Mouse (Mus musculus): ENCODE measurements around the gene Pde10a. TPM values are rescaled to one million over a fixed set of nuclear protein-coding genes. Genes with fewer than 3 reads are reported as not detected.
A peak's percentile ranks its signal among the peaks of the same experiment; 100 is the strongest.

Gene Pde10a
- total RNA-seq, 2 experiments from 2014 or later: 2.5 to 4.5 TPM

DNA sequence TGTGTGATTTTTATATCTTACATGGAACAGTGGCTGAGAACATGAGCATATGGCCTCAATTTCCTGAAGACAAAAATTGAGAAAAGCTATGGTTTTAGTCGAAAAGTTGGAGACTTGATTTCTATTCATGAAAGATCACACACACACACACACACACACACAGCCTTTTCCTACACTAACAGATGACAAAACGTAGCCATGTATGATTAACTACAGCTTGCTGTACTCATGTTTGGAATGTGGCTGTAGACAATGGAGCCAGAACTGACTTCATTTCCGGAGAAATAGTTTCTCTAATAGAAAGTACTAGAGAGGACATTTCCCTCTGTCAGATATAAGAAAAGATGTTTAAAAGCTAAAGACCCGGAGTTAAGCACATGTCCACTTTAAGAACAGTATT, 334.3 kb downstream of the Pde10a start:
- DNase-seq (ENCODE audit: low spot score): no peak
- intact Hi-C loops (cut with DNase I): loop anchor here (5.0 kb wide), 1 partner anchor 52 kb away; no protein-coding TSS in a partner anchor

DNA sequence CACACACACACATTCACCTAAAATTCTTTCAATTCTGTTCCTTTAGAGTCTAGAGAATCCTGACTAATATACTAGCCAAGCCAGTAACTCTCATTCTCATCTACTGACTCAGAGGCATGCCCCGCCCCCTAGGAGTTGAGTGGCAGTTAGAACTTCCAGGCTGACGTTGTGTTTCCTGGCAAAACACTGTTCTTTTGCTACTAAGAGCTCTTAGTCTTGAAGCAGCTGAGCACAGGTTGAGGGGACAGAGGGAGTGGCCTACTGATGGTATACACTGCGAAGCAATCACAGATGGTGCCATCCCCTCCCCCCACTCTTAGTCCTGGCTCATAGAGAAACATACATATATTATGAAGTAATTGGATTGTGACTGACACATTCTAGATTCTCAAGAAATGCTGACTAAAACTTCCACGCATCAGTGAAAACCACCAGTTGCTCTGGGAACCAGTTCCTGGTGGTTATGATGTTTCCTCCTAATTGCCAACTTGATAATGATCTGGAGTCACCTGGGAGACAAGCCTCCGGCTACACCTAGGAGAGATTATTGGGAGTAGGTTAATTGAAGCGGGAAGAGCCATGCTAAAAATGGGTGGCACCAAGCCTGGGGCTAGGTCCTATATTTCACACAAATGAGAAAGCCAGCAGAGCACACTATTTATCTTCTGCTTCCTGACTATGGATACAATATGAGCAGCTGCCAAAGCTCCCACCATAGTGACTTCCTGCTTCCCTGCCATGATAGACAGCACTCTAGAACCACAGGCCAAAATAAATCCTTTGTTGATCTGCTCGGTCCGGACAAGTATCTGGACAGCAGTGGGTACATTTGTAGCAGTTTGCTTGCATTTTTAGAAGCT, 339.7 kb downstream of the Pde10a start:
- intact Hi-C loops (cut with DNase I): no loop called here
- DNase-seq (ENCODE audit: low spot score): no peak

DNA sequence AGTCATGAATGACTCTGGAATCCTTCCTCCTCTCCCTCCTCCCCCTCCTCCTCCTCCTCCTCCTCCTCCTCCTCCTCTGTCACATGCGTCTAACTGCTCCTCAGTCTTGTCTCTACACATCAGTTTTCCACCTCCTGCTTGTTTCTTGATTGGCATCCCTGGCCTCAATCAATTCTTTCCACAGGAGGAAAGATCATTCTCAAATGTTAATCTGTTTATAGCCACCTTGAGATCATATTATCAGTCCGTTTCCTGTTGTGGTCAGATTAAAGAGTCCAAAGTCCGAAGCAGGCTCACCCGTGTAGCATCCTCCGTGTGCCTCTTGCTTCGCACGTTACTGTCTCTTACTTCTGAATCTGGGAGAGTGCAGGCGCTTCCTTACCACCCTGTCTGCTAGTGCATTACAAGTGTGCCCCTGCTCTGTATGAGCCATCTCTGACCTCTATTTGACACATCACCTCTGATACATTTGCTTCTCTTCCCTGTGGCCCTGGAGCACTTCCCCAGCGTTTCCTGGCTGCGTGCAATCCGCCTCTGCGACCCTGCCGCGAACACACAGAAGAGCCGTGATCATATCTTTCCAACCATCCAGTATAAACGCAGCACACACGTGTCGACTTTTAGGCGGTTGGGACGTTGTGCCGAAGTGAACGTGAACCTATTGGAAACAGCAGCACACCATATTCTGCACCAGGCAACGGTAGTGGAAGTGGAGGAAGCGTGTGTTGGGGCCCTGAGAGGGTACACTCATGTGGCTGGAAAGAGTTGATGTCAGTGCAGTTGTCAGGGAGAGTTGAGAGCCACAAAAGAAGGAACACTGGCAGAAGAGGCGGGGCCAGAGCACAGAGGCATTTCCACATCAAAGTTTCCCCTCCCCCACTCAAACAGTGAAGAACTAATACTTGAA, 342.4 kb downstream of the Pde10a start:
- intact Hi-C loops (cut with DNase I): no loop called here
- no peak for DNase-seq (ENCODE audit: low spot score)

DNA sequence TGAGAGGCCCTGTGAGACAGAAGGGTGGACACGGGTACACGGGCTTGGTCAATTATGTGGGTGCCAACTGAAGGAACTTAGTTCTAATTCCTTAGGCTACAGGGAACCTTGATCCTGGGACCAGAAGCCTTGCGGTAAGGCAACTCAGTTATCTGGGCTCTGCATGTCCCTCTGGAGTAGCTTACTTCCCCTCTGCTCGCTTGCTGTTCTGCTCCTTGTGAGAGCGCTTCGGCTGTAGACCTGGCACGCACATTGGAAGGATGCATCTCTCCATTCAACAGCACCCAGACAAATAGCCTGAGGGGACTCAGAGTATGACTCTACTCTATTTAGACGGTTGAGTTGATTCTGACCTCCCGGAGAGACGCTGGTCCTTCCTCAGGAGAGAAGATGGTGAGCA, 344.1 kb downstream of the Pde10a start:
- DNase-seq (ENCODE audit: low spot score): no peak
- intact Hi-C loops (cut with DNase I): no loop called here

DNA sequence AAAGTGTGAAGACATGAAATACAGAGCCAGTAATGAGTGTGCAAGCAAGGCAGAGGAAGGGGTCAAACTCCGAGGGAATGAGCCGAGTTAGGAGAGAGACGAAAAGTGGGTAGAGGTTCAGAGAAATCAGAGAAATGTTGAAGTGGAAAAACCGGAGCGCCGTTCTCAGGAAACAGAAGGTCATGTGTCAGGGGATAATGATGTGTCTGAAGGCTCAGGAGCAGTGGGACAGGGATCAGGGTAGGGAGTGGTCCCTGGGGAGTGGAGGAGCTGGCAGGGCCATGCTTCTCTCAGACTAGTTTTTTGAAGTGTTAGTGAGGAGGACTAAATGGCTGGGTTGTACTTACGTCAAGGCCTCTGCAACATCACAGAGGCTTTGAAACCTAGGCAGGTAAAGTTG, 345.7 kb downstream of the Pde10a start:
- intact Hi-C loops (cut with DNase I): loop anchor here (5.0 kb wide), 1 partner anchor 64 kb away; no protein-coding TSS in a partner anchor
- DNase-seq (ENCODE audit: low spot score): no peak

DNA sequence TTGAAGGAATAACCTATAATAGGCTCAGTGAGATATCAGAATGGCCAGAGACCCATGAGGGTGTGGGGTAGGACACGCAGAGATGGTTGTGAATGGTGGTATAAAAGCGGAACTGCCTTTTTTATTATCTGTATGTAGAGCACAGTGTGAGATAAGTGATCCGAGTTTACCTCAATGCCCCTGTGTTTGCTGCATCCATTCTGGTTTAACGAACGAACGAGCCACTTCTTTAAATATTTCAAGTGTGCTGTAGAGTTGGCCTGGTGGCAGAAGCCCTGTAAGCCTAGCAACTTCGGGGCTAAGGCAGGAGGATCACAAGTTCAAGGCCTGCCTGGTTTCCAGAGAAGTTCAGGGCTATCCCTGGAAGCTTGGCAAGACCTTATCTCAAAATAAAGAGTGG, 346.2 kb downstream of the Pde10a start:
- intact Hi-C loops (cut with DNase I): loop anchor here (5.0 kb wide), 1 partner anchor 64 kb away; no protein-coding TSS in a partner anchor
- DNase-seq (ENCODE audit: low spot score): no peak

DNA sequence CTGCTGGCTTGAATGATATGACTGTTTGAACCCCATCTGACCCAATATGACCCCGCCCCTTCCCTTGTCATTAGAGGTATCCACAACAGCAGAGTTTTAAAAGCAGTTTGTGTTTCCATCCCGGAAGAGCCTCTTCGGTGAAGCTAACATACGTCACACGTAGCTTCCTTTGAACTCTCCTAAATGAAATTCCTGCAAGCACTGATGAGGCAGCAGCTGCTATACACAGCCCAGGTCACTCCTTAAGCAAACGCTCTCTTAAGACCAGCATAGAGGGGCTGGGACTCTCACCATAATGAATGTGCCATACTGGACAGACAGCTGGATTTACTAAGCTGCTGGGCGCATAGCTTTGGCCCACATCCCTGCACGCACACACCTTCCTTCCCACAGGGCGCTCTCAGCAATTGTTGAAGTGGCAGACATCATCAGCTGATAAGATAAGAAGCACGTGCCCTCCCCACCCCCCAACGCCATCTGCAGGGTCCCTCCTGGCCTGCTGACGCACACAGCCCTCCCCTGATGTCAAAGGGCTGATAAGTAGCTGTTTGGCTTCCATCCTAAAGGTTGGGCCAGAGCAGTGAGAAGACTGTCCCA, 346.9 kb downstream of the Pde10a start:
- intact Hi-C loops (cut with DNase I): loop anchor here (5.0 kb wide), 1 partner anchor 65 kb away; no protein-coding TSS in a partner anchor
- DNase-seq (ENCODE audit: low spot score): peak; percentile 35

DNA sequence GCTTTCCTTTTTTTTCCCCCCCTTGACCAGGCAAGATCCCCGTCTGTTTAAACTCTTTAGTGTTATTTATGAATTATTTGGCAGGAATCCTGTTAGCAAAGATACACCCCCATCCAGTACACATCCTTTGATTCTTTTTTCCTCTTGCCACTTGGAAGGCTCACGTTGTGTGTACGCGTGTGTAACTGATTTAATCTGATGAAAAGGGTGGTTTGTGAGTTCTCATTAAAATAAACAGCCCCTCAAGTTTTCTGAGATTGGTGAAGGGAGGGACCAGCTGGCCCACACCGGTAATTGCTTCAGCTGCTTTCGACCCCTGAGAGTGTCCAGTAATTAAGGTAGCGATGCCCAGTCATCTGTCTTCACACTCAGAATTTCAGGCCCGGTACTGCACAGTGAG, 347.4 kb downstream of the Pde10a start:
- no peak for DNase-seq (ENCODE audit: low spot score)
- intact Hi-C loops (cut with DNase I): loop anchor here (5.0 kb wide), 1 partner anchor 65 kb away; no protein-coding TSS in a partner anchor

DNA sequence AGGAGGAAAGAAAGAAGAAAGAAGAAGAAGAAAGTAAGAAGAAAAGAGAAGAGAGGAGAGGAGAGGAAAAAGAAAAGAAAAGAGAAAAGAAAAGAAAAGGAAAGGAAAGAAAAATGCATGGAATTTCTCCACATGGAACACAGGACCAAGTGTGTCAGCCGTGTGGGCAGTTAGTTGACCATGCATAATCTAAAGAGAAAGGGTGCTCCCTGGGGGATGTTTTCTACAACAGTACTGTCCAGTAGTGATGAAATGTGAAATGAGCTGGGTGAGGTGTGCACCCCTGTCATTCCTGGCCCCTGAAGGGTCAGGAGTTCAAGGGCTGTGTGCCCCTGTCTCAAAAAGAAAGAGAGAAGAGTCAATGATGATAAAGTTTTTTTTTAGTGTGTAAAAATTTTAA, 352.9 kb downstream of the Pde10a start:
- no peak for DNase-seq (ENCODE audit: low spot score)
- intact Hi-C loops (cut with DNase I): no loop called here

DNA sequence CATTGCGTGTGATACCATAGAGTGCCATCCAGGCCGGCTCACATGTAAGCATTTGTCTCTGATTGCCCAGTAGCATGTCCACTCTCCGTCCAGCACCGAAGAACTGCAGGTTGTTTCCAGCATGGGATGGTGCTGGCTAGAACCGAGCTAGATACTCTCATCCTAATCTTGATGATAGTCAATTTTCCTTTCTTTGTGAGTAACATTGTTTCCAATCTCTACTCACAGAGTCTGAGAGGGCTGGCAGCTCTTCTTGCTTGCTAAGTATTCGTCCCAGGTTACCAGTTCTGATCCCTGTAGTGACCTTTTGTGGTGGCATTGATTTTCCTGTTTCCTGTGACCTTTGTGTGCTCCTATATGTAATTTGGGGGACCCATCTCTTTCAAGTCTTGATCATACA, 356.5 kb downstream of the Pde10a start:
- DNase-seq (ENCODE audit: low spot score): no peak
- intact Hi-C loops (cut with DNase I): no loop called here

DNA sequence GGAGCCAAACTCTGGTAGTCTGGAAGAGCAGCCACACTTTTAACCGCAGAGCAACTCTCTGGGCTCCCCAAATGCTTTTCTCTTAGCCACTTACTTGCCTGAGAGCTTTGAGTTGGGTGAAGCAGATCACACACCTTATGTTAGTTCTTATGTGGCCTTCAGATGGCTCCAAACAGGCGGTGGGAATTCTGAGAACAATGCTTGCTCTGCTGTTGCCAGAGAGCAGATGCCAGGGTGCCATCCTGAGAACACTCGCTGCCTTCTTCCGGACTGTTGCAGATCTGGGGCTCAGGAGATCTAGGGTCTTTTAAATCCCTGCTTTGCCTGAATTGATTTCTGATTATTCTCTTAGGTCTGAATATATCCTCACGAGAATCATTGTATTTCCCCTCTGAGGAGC, 359.5 kb downstream of the Pde10a start:
- intact Hi-C loops (cut with DNase I): no loop called here
- DNase-seq (ENCODE audit: low spot score): no peak

DNA sequence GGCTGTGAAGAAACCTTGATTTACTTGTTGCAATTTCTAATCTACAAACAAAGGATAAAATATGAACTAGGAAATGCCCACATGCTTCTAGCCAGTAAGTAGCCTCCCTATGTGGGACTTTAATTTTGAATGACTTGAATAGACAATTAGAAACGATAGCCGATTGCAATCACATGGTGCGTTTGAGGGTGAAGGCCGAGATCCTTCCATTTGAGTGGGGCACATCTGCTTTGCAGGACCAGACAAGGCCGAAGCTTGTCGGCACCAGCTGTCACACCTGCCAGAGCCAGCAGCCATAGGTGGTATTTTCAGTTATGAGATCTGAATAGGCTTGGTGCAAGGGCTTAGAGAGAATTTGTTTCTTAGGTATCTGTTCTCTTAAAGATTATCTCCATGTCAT, 360.7 kb downstream of the Pde10a start:
- DNase-seq (ENCODE audit: low spot score): no peak
- intact Hi-C loops (cut with DNase I): no loop called here

DNA sequence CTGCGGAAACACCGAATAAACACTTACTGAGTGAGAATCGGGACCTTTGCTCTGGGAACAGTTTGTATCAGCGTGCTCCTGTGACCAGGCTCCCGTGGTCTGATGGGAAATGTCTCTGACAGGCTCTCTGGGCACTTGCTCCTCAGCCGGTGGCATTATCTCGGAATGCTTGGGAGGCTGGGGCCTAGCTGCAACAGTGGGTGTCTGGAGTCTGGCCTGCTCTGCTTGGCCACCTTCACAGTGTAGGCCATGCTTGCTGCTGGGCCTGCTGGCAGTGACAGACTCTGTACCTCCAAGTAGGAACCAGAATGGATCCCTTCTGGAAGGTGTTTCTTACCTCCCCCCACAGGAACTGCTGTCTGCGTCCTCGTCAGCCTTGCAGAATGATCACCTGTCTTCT, 362.9 kb downstream of the Pde10a start:
- DNase-seq (ENCODE audit: low spot score): no peak
- intact Hi-C loops (cut with DNase I): no loop called here

DNA sequence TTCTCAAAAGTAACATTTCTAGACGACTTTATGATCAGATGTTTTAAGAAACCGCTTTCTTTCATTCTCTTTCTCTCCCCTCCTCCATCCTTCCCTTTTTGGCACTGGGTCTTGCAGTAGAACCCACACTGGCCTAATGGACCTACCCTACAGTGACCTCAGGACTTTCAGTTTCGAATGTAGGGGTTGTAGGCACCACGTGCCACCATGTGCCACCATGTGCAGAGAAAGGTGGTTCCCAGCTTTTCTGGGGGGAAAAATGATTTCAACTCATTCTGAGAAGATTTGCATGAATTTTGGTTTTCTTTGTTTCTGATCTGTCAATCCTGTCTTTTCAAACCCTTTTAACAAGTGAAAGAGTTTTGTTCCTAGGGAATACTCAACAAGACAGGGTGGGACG, 363.5 kb downstream of the Pde10a start:
- no peak for DNase-seq (ENCODE audit: low spot score)

DNA sequence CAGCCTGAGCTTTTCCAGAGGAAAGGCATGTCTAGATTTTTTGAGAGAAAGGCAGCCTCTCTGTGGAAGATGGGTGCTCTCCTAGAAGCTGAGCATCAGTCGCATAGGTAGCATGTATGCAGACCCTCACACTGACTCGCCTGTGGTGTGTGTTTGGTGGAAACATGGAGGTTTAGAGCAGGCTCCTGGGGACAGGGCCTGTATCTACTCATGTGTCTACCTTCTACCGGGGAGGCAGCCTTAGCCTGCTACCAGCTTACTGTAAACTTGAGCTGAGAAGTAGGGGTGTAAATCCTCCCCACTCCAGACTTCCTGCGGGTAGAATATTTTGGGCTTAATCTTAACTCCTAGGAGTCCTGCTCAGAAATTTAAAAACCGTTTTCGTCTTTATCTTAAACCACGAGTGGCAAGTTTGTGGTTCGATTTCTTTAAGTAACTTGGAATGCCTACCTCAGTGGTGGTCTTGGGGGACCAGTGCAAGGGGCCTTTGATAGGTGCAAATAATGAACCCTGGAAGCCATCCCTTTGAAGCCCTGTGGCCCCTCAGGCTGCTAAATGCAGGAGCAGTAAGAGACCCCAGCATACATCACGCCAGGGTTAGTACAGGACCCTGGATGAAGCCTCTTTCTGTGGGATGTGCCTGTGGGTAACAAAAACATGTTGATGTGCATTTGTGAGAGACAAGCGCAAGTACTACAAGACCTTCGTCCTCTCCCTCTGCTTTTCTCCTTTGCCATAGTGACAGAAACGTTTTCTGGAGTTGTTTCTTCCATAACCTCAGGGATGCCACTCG, 367.2 kb downstream of the Pde10a start:
- intact Hi-C loops (cut with DNase I): no loop called here
- no peak for DNase-seq (ENCODE audit: low spot score)

More for the DNA sequence above, 363.5 kb downstream of the Pde10a start:
- intact Hi-C loops (cut with DNase I): no loop called here

DNA sequence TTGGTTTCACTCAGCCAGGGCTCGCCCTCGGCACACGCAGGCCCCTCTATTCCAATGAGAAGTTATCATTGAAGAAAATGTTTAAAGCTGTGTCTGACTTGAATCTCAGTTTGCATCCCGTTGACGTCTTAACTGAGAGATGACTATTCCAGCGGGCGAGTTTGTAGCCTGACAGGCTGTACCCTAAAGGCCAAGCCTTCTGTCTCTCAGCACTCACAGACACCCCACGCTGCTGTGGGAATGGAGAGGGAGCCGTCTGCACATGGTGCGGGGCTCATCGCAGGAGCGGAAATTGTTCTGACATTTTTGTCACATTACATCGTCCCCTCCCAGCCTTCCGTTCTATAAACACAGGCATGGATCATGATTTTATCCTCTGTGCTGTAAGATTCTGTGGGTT, 370.8 kb downstream of the Pde10a start:
- DNase-seq (ENCODE audit: low spot score): no peak
- intact Hi-C loops (cut with DNase I): no loop called here

DNA sequence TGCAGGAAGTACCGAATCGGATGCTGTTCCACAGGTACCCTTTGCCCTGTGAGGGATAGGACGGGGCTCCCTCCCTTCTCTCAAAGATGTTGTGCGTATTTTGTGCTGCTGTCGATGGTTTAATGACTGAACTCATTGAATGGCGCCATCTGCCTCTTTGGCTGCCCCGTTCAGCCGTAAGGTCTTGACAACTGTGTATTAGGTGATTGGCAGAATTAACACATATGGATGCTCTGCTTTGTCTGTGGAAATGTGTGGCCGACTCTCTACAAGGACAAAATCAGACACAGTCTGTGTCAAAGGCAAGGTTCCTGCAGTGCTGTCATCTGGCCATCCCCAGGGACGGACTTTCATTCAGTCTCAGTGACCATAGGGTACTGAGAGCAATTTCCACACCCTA, 372.6 kb downstream of the Pde10a start:
- no peak for DNase-seq (ENCODE audit: low spot score)
- intact Hi-C loops (cut with DNase I): no loop called here

DNA sequence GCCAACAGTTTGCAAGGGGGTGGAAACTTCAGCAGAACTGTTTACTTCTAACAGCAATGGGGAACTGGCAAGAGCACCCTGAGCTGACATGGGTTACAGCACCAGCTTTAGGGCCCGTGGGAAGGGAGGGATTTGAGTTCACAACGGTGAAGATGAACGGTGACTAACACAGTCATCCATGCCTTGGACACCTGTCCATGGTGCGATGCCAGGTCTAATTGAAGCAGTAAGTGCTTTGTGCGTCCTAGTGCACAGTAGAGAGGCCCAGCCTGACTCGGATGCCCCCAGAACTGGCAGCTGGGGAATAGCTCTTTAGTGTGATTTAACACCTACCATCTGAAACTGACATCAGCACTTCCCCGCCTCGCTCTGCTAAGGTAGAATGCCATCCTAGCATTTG, 373.0 kb downstream of the Pde10a start:
- DNase-seq (ENCODE audit: low spot score): no peak
- intact Hi-C loops (cut with DNase I): no loop called here

DNA sequence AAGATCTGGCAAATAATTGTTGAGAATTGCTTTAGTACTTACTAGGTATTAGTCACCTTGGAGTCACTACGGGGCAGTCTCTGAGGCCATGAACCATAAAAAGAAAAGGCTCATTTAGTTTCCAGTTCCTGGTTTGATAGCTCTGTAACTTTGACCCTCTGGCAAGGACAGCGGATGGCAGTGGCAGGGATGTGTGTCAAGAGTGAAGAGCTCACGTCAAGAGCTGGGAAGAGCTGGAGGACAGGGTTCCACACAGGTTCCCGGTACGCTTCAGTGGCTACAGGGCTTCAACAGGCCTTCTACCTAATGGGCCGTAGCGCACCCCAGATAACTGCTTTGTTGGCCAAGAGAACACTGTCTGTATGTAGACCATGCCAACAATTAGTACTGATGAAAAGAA, 374.0 kb downstream of the Pde10a start:
- intact Hi-C loops (cut with DNase I): no loop called here
- no peak for DNase-seq (ENCODE audit: low spot score)

Measured in heart, postnatal 25 days (tissue).